Mouse (Mus musculus): ENCODE data around the gene Chek1.

The Chek1 gene

DNA sequence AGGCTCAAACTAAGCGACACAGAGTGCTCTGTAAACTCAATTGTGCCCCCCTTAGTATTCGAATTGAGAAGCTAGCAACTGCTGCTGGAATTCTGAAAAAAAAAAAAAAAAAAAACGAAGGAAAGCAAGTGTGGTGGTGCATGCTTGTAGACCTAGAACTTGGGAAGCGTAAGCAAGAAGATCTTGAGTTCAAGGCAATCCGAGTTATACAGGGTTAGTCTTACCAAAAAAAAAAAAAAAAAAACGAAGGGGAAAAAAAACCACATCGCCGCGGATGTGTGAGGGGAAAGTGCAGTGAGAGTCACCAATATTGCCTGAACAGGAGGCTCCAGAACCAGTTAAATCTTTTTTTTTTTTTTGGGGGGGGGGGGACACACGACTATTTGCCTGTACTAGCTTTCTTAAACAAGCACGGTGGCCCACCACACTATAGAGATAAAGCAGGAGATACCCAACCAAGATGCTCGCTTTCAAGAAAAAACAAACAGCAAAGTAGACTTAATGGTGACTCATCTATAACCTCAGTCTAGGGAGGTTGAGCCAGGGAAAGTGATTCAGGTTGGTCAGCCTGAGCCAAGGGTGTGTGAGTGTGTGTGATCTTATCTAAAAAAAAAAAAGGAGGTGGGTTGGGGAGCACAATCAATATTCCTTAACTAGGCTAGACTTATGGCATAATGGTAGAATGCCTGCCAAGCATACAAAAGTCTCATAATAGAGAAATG, at the start of gene Chek1:
Gene Chek1, minus strand, starts transcription at position 32 of the 722 bp plus-strand sequence.
- peak; percentile 62 for DNase-seq (ENCODE audit: low read depth, low spot score)

- DNase-seq (ENCODE audit: low read depth, low spot score), result peak; percentile 58
Measured at GRCm38 (mm10) chr9:36769048-36769413, 42.2 kb upstream of the Chek1 start.

- no peak for DNase-seq (ENCODE audit: low read depth, low spot score)
Measured at GRCm38 (mm10) chr9:36768156-36769047, 41.5 kb upstream of the Chek1 start.

GRCm38 (mm10) chr9:36767203-36768143, 40.6 kb upstream of the Chek1 start, which contains the start of gene Stt3a:
Stt3a (minus strand) TSS chr9:36767679.
- peak; percentile 99 for DNase-seq (ENCODE audit: low read depth, low spot score)

- DNase-seq (ENCODE audit: low read depth, low spot score), result no peak
Measured at GRCm38 (mm10) chr9:36764378-36764777, 37.5 kb upstream of the Chek1 start.

DNA sequence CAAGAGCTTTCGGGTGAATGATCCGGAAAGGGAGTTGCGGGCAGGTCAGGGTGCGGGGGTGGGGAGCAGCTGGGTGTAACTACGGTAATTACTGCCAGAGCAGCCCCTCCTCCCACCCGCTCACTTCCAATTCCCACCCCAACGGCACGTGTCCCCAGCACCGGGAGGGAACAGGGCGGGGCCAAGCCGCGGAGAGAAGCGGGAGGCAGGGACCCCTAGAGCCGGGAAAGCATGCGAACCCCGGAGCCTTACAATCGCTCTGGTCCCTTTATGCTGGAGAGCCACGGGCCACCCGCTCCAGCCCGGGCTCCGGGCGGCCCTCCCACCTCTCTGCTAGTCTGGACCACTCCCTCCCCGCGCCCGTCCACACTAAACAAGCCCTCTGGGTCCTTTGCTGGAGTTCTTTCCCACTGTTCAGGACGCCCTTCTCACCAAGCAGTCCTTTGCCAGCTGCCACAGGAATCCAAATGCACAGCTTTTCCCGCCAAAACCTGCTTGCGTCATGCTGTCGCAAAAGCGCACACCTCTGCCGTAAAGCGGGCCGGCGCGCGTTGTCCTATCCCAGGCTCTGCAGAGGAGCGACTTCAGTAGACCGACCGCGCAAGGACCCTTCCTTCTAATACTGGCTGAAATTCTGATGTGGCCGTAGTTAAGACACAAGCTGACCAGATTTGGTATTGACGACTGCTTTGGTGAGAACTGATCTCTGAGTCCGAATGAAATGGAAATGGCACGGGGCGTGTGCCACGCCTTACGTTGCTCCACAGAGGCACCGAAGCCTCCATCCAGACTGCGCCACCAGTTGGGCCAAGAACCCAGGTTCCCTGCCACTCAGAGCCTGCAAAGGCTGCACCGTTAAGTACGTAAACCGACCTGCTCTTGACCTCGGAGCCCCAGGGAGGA, 483 bp downstream of the Chek1 start:
- DNase-seq (ENCODE audit: low read depth, low spot score), result peak; percentile 94

DNA sequence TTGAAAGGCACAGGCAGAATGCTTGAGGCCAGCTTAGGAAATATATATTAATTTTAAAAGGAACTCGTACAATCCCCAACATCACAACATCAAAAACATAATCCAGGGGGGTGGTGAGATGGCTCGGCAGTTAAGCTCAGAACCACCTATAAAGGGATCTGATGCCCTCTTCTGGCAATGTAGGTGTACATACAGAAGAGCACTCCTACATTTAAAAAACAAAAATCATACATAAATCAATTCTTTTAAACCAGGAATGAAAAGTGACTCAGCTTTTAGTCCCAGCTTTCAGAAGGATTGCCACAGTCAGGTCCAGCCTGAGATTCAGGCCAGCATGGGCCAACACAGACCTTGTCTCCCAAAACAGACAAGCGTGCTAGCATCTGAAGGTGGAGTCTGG, 10.2 kb downstream of the Chek1 start:
- DNase-seq (ENCODE audit: low read depth, low spot score), result peak; percentile 37

GRCm38 (mm10) chr9:36707304-36707703, 19.6 kb downstream of the Chek1 start:
- no peak for DNase-seq (ENCODE audit: low read depth, low spot score)

DNA sequence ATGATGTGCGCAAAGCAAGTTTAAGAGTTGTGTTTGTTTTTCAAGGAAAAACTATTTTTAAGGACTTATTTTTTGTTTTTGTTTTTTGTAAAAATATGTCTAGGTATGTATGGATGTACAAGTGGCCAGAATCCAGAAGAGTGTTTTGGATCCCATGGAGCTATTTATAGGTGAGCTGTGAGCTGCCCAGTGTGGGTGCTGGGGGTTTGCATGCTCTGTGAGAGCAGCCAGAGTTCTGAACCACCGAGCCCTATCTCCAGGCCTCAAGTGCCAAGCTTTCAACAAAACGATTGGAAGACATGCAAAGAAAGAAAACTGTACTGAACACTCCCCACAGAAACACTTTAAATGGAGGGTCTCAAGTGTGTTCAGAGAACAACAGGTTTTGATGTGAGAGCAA, 20.9 kb downstream of the Chek1 start:
- DNase-seq (ENCODE audit: low read depth, low spot score), result no peak

- DNase-seq (ENCODE audit: low read depth, low spot score), result no peak
Measured at GRCm38 (mm10) chr9:36694276-36694675, 32.6 kb downstream of the Chek1 start.

DNA sequence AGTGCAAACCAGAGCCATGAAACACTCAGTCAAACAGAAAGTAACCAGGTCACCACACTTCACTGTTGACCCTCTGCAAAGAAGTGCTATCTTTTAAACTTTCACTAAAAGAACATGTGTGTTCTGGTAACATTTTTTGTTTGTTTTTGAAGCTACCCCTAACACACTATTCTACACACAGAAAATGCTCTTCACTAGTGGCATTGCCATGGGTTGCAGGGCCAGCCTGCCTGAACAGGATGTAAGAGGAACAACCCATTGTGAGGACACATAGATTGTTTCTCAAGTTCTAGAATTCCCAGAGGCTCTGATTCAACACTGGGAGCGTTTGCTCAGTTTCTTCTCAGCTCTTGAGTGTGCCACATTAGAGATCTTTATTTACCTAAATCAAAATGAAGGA, 33.9 kb downstream of the Chek1 start, which contains the start of gene Acrv1:
Gene Acrv1, plus strand, starts transcription at position 301 of the 400 bp plus-strand sequence.
- no peak for DNase-seq (ENCODE audit: low read depth, low spot score)

DNA sequence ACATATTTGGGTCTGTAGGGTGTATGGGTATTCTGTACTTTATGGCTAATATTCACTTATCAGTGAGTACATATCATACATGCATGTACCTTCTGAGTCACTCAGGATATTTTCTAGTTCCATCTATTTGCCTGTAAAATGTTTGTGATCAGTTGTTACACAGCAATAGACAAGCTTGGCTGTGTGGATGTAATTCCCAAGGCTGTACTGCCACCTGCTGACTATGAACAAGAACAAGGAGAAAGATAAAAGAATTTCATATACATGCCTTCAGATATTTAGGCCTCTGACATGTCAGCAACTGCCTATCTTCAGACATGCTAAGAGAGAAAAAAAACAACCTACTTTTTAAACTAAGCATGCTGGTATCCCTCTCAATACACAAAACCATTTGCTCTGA, 39.5 kb downstream of the Chek1 start:
- peak; percentile 38 for DNase-seq (ENCODE audit: low read depth, low spot score)

DNA sequence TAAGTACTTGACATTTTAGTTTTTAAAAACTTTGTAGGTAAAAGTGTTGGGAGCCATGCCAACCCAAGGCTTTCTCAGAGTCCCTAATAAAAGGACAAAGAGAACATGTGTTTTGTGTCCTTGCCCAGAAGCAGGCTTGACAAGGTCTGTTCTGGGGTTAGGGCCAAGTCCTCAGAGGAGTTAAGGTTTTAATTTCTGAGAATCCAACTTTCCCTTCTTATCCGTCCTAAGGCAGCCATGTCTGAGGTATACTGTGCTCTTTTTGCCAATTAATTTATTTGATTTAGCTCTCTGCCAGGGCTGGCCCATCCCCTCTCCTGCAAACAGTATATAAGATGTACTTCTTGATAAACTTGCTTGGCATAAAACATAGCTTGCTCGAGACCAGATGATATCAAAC, 45.4 kb downstream of the Chek1 start:
- DNase-seq (ENCODE audit: low read depth, low spot score), result no peak
